ENCODE assay signal across 11 mouse cellular contexts in the genomic region with DNA sequence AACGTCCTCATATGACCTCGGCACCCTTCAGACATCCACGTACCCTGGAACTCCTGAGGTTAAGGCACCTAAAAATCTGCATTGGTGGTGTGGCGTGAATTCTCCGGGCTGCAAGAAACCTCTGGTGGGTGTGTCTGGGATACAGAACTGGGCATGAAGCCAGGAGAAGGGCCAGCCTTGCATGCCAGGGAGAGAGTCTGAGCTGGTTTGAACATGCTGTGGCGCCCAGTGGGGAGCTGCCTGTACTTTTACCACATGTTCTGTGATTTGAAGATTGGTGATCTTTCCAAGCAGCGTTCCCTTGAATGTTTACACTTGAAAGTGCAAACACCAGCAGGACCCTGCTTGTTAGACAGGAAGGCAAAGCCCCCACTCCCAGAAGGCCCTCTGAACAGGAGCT.
DNase-seq lines count a peak whose midpoint lies in the region; ATAC-seq lines count a peak whose summit lies in the region.
"Had no signal": no experiment of that assay in that cellular context is flagged by ENCODE, and none has a peak within 500 bp of the region (broad histone marks: within the 10 kb centered on the region; RNA-seq: fewer than 3 reads in every experiment).

No protein-coding gene starts in this region.

- no peak overlapping the region for H3K4me2 ChIP-seq in limb, embryonic 15.5 days

- peak overlapping the region; percentile 78 for H3K27ac ChIP-seq in limb, embryonic 15.5 days
- H3K27ac ChIP-seq: left cerebral cortex, adult 2 months had no signal

- 0 out of 2 replicates have a peak, but pooled peaks cover 4% of the 10 kb centered on the region for H3K36me3 ChIP-seq in limb, embryonic 15.5 days

- DNase-seq in adrenal gland, adult (ENCODE audit: inconsistent age in 2 of 2, low spot score in 1 of 2), result peak; percentile 59 to 65
- DNase-seq in adrenal gland, adult 18-20 months (ENCODE audit: low spot score in 2 of 2), result no peak
- peak; percentile 11 for DNase-seq in layer of hippocampus, adult 11-12 months (ENCODE audit: low spot score)
- DNase-seq in layer of hippocampus, adult 9-11 months, result no peak
- peak; percentile 20 for DNase-seq in brain, adult 2 months (ENCODE audit: low read depth, low spot score)
- DNase-seq in natural killer cell, adult 2 months (ENCODE audit: low spot score in 2 of 2), result no peak
- DNase-seq in c-Kit-positive CD71-positive TER-119-positive erythroid progenitor cells, embryonic 14.5 days (ENCODE audit: low spot score), result no peak
- DNase-seq: cerebellum, adult 8-10 months had no signal

- WGBS in limb, embryonic 15.5 days, result 31% methylated on average over 7 of the region's 7 CpGs

- H3K9me3 ChIP-seq in limb, embryonic 15.5 days, result no peaks in the 10 kb centered on the region

- peaks cover under 1% of the 10 kb centered on the region; the same call in 1 of the 2 replicates for H3K27me3 ChIP-seq in limb, embryonic 15.5 days

- no peak overlapping the region for H3K4me3 ChIP-seq in limb, embryonic 15.5 days
- H3K4me3 ChIP-seq: left cerebral cortex, adult 2 months had no signal

- H3K4me1 ChIP-seq in limb, embryonic 15.5 days, result peaks cover 40% of the 10 kb centered on the region

- no peak overlapping the region for H3K9ac ChIP-seq in limb, embryonic 15.5 days

- no peak for ATAC-seq in limb, embryonic 15.5 days (ENCODE audit: insufficient number of reproducible peaks, low FRiP score, low TSS enrichment, low read depth)
- ATAC-seq: Patski had no signal

Comparison
In these comparisons a context has a peak if more than half of its experiments do, and no peak if none do; other contexts are left out.
1. DNase-seq: peak in adrenal gland, adult (2 of 2), layer of hippocampus, adult 11-12 months (single experiment) and brain, adult 2 months (single experiment); none in adrenal gland, adult 18-20 months (0 of 2), layer of hippocampus, adult 9-11 months (single experiment), natural killer cell, adult 2 months (0 of 2) and c-Kit-positive CD71-positive TER-119-positive erythroid progenitor cells, embryonic 14.5 days (single experiment).